Mouse (Mus musculus) megakaryocyte, embryonic 14.5 days (primary cell): ENCODE measurements around the gene Ddx46.

Source experiments
- FLI1 ChIP-seq: IDR thresholded peaks from 2 replicates; pipeline ENCODE4 v1.6.1; 2012; ENCODE audit warnings: low read length, inconsistent platforms, mixed read lengths
- GATA1 ChIP-seq: IDR thresholded peaks from 3 replicates; pipeline ENCODE4 v1.6.1; 2012; ENCODE audit warnings: mixed read lengths, low read length, inconsistent platforms, borderline replicate concordance

DNA sequence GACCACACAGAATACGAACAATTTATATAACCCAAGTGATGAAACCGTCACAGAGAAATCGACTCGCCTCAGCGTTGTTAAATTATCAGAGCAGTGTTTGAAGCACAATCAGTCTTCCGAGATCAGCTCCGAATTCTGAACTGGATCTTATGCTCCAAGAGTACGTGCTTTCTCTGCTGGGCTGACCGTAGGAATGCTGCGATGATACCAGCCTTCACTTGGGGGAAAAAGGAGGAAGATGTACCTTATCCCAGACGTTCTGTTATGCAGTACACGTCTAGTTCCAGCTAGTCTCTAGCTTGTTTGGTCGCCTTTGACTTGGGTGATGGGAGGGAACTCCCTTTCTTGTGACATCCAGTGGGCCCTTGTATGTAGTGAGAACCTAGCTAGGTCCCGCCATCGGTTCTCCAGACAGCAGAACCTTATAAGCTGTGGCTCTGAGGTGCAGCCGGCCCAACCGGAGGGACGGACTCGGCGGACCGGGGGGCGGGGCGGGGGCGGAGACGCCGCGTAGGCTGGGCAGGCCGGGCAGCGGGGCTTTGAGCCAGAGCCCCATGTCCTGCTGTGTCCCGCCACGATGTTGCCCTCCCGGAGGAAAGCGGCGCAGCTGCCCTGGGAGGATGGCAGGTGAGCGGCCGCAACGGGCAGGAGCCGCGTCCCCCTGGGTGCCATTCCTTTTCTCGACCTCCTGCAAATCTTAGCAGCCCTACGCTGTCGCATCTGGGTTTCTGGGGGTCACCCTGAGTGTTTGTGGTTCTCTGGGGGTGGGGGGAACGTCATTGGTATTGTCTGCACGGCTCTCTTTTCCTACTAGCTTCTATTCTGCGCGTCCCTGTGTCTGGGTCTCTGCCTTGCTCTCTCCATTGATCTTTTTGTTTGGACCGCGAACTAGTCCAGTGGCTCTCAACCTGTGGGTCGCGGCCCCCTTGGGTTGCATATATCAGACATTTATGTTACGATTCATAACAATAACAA lies 35.0 kb upstream of the Ddx46 start, which contains the start of gene B4galt7:
- TF ChIP-seq FLI1 (no peak), GATA1 (no peak)
